Mouse (Mus musculus): ENCODE results near the gene Gm13691.

The Gm13691 gene

GRCm38 (mm10) chr2:84022905-84023304 lies 32.6 kb downstream of the Gm13691 start:
- no peak for TF ChIP-seq GATA4 (IDR thresholded peaks at IDR 0.05; ENCODE audit: insufficient replicate concordance, low read length)

GRCm38 (mm10) chr2:84023319-84023718 lies 33.0 kb downstream of the Gm13691 start:
- TF ChIP-seq GATA4 (IDR thresholded peaks at IDR 0.05; ENCODE audit: insufficient replicate concordance, low read length): no peak

- TF ChIP-seq GATA4 (IDR thresholded peaks at IDR 0.05; ENCODE audit: insufficient replicate concordance, low read length): no peak
These were observed 34.9 kb downstream of the Gm13691 start for GRCm38 (mm10) chr2:84025217-84025616.

GRCm38 (mm10) chr2:84032505-84032904 lies 42.2 kb downstream of the Gm13691 start:
- no peak for TF ChIP-seq GATA4 (IDR thresholded peaks at IDR 0.05; ENCODE audit: insufficient replicate concordance, low read length)

- no peak for TF ChIP-seq GATA4 (IDR thresholded peaks at IDR 0.05; ENCODE audit: insufficient replicate concordance, low read length)
These were observed 45.6 kb downstream of the Gm13691 start for GRCm38 (mm10) chr2:84035997-84036396.

DNA sequence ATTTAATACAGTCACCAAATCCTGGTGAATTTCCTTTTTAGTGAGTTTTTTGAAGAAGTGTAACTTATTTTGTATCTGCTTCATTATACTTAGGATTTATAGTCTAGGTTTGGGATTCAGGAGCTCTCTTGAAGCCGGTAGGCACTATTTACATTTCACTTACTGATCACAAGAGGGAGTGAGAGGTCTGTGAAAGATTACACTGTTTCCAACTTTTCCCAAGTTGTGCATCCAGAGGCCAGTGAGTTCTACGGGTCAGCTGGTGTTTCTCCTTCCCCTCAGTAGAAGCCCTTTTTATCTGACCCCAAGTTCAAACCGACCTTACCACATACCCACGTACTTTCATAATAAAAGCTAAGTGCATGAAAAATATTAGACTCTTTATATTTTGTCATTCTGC lies 47.0 kb downstream of the Gm13691 start:
- TF ChIP-seq GATA4 (IDR thresholded peaks at IDR 0.05; ENCODE audit: insufficient replicate concordance, low read length): no peak

DNA sequence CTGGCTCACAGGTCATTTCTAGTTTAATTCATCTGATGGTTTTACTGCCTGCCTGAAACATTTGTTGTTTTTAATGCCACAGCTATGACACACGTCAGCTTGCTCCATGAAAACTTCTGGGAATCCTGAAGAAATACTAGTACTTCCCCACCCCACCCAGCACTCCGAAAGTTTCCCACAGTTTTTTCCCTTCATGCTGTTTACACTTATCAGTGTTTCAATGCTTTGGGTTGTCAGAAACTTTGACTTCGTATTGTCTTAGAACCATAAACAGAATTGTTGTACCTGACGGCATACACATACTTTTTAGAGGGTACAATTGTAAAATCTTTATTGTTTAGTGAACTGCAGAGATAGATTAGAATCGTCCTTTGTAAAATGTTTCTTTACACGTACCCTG lies 48.9 kb downstream of the Gm13691 start:
- no peak for TF ChIP-seq GATA4 (IDR thresholded peaks at IDR 0.05; ENCODE audit: insufficient replicate concordance, low read length)

Measured in liver, adult (tissue).